Mouse (Mus musculus) heart, postnatal 36 days (tissue): Measurements from ENCODE around the gene Ankrd55. TPM values are rescaled to one million over a fixed set of nuclear protein-coding genes. Genes with fewer than 3 reads are reported as not detected.

ENCODE experiments used
- DNase-seq, 2 experiments: peaks; one replicate each; pipeline ENCODE4 v3.0.0; 2021 to 2022
- intact Hi-C: fragments of 180-260 bp; cut with DNase I; formaldehyde crosslinking; loops from one replicate; pipeline ENCODE4 v1.15.1; 2025
- total RNA-seq, 2 experiments: library from RNA; stranded (reverse); gene quantifications; 2 replicates each; pipeline ENCODE4 v1.2.3; 2021

Ankrd55 gene
- total RNA-seq, result under 1 TPM; 0.92 to 1.00 TPM

GRCm38 (mm10) chr13:112288225-112289178 lies at the start of gene Ankrd55:
Ankrd55 (plus strand) TSS chr13:112288451.
- peak; percentile 9 to 22 for DNase-seq
- intact Hi-C loops, result no loop called here

GRCm38 (mm10) chr13:112239239-112239638 lies 49.0 kb upstream of the Ankrd55 start:
- no peak for DNase-seq
- intact Hi-C loops, result no loop called here

- intact Hi-C loops, result no loop called here
- no peak for DNase-seq
These were observed 46.8 kb upstream of the Ankrd55 start for GRCm38 (mm10) chr13:112241431-112241830.

- DNase-seq, result no peak
- intact Hi-C loops, result no loop called here
These were observed 43.1 kb upstream of the Ankrd55 start for GRCm38 (mm10) chr13:112245131-112245530.

GRCm38 (mm10) chr13:112251433-112251832 lies 36.8 kb upstream of the Ankrd55 start:
- no peak for DNase-seq
- intact Hi-C loops, result loop anchor here (10.0 kb wide), 1 partner anchor 137 kb away; no protein-coding TSS in a partner anchor

- intact Hi-C loops, result loop anchor here (10.0 kb wide), 1 partner anchor 137 kb away; no protein-coding TSS in a partner anchor
- DNase-seq, result no peak
These were observed 36.2 kb upstream of the Ankrd55 start for GRCm38 (mm10) chr13:112252012-112252411.

GRCm38 (mm10) chr13:112252991-112253620 lies 35.1 kb upstream of the Ankrd55 start:
- intact Hi-C loops, result loop anchor here (10.0 kb wide), 1 partner anchor 138 kb away; no protein-coding TSS in a partner anchor
- peak; percentile 16 to 42 for DNase-seq

- no peak for DNase-seq
- intact Hi-C loops, result loop anchor here (10.0 kb wide), 1 partner anchor 139 kb away; no protein-coding TSS in a partner anchor
These were observed 34.1 kb upstream of the Ankrd55 start for GRCm38 (mm10) chr13:112254116-112254515.

GRCm38 (mm10) chr13:112255862-112256261 lies 32.4 kb upstream of the Ankrd55 start:
- intact Hi-C loops, result loop anchor here (5.0 to 10.0 kb wide), 4 partner anchors 141 to 299 kb away; no protein-coding TSS in a partner anchor
- DNase-seq, result no peak

- DNase-seq, result no peak
- intact Hi-C loops, result loop anchor here (2.0 to 10.0 kb wide), 5 partner anchors 62 to 301 kb away; no protein-coding TSS in a partner anchor
These were observed 29.8 kb upstream of the Ankrd55 start for GRCm38 (mm10) chr13:112258478-112258877.

- peak; percentile 70 to 74 for DNase-seq
- intact Hi-C loops, result loop anchor here (1.0 to 10.0 kb wide), 6 partner anchors 63 to 471 kb away; no protein-coding TSS in a partner anchor
These were observed 28.9 kb upstream of the Ankrd55 start for GRCm38 (mm10) chr13:112259398-112259797.

- intact Hi-C loops, result loop anchor here (2.0 kb wide), 1 partner anchor 804 kb away; no protein-coding TSS in a partner anchor
- peak; percentile 19 to 56 for DNase-seq
These were observed 23.6 kb upstream of the Ankrd55 start for GRCm38 (mm10) chr13:112264666-112265065.

GRCm38 (mm10) chr13:112271901-112272537 lies 16.2 kb upstream of the Ankrd55 start:
- DNase-seq, result no peak
- intact Hi-C loops, result loop anchor here (1.0 kb wide), 2 partner anchors 237 to 258 kb away; no protein-coding TSS in a partner anchor

- intact Hi-C loops, result no loop called here
- DNase-seq, result no peak
These were observed 13.6 kb upstream of the Ankrd55 start for GRCm38 (mm10) chr13:112274636-112275035.

GRCm38 (mm10) chr13:112275951-112276350 lies 12.3 kb upstream of the Ankrd55 start:
- intact Hi-C loops, result no loop called here
- DNase-seq, result no peak

- DNase-seq, result no peak
- intact Hi-C loops, result no loop called here
These were observed 10.7 kb upstream of the Ankrd55 start for GRCm38 (mm10) chr13:112277544-112277943.

GRCm38 (mm10) chr13:112278251-112278650 lies 10.0 kb upstream of the Ankrd55 start:
- intact Hi-C loops, result no loop called here
- DNase-seq, result no peak

GRCm38 (mm10) chr13:112287135-112287534 lies 1.1 kb upstream of the Ankrd55 start:
- no peak for DNase-seq
- intact Hi-C loops, result no loop called here

GRCm38 (mm10) chr13:112287571-112288224 lies 553 bp upstream of the Ankrd55 start:
- intact Hi-C loops, result no loop called here
- no peak for DNase-seq

- intact Hi-C loops, result no loop called here
- DNase-seq, result no peak
These were observed 1.1 kb downstream of the Ankrd55 start for GRCm38 (mm10) chr13:112289338-112289737.
